Mouse (Mus musculus): ENCODE measurements at regions not wholly inside any gene's neighbourhood (a gene's known extent, or its start where the extent isn't known, plus 50 kb on each side); places are given as distances from the start of the nearest gene placed in this dataset.
"Not testable (repeated sequence)": the region's sequence is repeated elsewhere in the genome, so short reads cannot be mapped to it uniquely, and the experiment has no call there.

GRCm38 (mm10) chr6:103809986-103810341, 299.6 kb downstream of the Chl1 start:
- 0 out of 2 replicates have a peak overlapping the region, but pooled peaks have one; percentile 6 for H3K9ac ChIP-seq
- DNase-seq (ENCODE audit: low spot score) (peak; percentile 35), ATAC-seq (ENCODE audit: low FRiP score) (peak; percentile 63; the same call in 1 of the 2 replicates)
- H3K9me3 ChIP-seq (ENCODE audit: control insufficient read depth, low read length), result no peaks in the 10 kb centered on the region
- H3K27me3 ChIP-seq (ENCODE audit: control insufficient read depth, insufficient read depth, low read length), result 0 out of 2 replicates have a peak, but pooled peaks cover 4% of the 10 kb centered on the region
- H3K4me3 ChIP-seq (replicated peaks; ENCODE audit: low read length), result peak overlapping the region; percentile 15
- WGBS, result 3% methylated on average over 7 of the region's 7 CpGs
- peaks cover 28% of the 10 kb centered on the region for H3K4me1 ChIP-seq (replicated peaks; ENCODE audit: control insufficient read depth, insufficient read depth, low read length)
- H3K4me2 ChIP-seq (replicated peaks), result peak overlapping the region; percentile 48
- H3K27ac ChIP-seq, result peak overlapping the region; percentile 39
- no peaks in the 10 kb centered on the region for H3K36me3 ChIP-seq (replicated peaks; ENCODE audit: control insufficient read depth, insufficient read depth)

- Histone ChIP-seq H3K9ac (peak overlapping the region; percentile 6; the same call in 1 of the 2 replicates), H3K27me3 (ENCODE audit: control insufficient read depth, insufficient read depth, low read length) (0 out of 2 replicates have a peak, but pooled peaks cover 4% of the 10 kb centered on the region), H3K4me1 (replicated peaks; ENCODE audit: control insufficient read depth, insufficient read depth, low read length) (peaks cover 28% of the 10 kb centered on the region), H3K9me3 (ENCODE audit: control insufficient read depth, low read length) (no peaks in the 10 kb centered on the region), H3K27ac (peak overlapping the region; percentile 39), H3K4me3 (replicated peaks; ENCODE audit: low read length) (peak overlapping the region; percentile 15), H3K36me3 (replicated peaks; ENCODE audit: control insufficient read depth, insufficient read depth) (no peaks in the 10 kb centered on the region), H3K4me2 (replicated peaks) (peak overlapping the region; percentile 48)
- 1% methylated on average over 13 of the region's 13 CpGs for WGBS
- DNase-seq (ENCODE audit: low spot score) (peak; percentile 55), ATAC-seq (ENCODE audit: low FRiP score) (peak; percentile 81)
Observed at GRCm38 (mm10) chr6:103810342-103811001, 300.1 kb downstream of the Chl1 start.

GRCm38 (mm10) chr6:103816396-103816795, 306.0 kb downstream of the Chl1 start:
- not testable (repeated sequence) for H3K4me1 ChIP-seq (replicated peaks; ENCODE audit: control insufficient read depth, insufficient read depth, low read length); H3K27ac ChIP-seq; H3K36me3 ChIP-seq (replicated peaks; ENCODE audit: control insufficient read depth, insufficient read depth); H3K4me2 ChIP-seq (replicated peaks); H3K9me3 ChIP-seq (ENCODE audit: control insufficient read depth, low read length); DNase-seq (ENCODE audit: low spot score); H3K4me3 ChIP-seq (replicated peaks; ENCODE audit: low read length); H3K9ac ChIP-seq; ATAC-seq (ENCODE audit: low FRiP score); H3K27me3 ChIP-seq (ENCODE audit: control insufficient read depth, insufficient read depth, low read length)
- WGBS, result 61% methylated on average over 5 of the region's 5 CpGs

GRCm38 (mm10) chr6:103826042-103826441, 315.7 kb downstream of the Chl1 start:
- Histone ChIP-seq H3K4me3 (replicated peaks; ENCODE audit: low read length) (no peak overlapping the region), H3K27me3 (ENCODE audit: control insufficient read depth, insufficient read depth, low read length) (no peaks in the 10 kb centered on the region), H3K9me3 (ENCODE audit: control insufficient read depth, low read length) (no peaks in the 10 kb centered on the region), H3K27ac (no peak overlapping the region), H3K36me3 (replicated peaks; ENCODE audit: control insufficient read depth, insufficient read depth) (no peaks in the 10 kb centered on the region), H3K9ac (no peak overlapping the region), H3K4me2 (replicated peaks) (no peak overlapping the region), H3K4me1 (replicated peaks; ENCODE audit: control insufficient read depth, insufficient read depth, low read length) (no peaks in the 10 kb centered on the region)
- DNase-seq (ENCODE audit: low spot score) (no peak), ATAC-seq (ENCODE audit: low FRiP score) (no peak)
- WGBS, result 53% methylated on average over 2 of the region's 2 CpGs

- Histone ChIP-seq H3K4me1 (replicated peaks; ENCODE audit: control insufficient read depth, insufficient read depth, low read length) (no peaks in the 10 kb centered on the region), H3K4me2 (replicated peaks) (no peak overlapping the region), H3K36me3 (replicated peaks; ENCODE audit: control insufficient read depth, insufficient read depth) (no peaks in the 10 kb centered on the region), H3K4me3 (replicated peaks; ENCODE audit: low read length) (no peak overlapping the region), H3K27ac (no peak overlapping the region), H3K9me3 (ENCODE audit: control insufficient read depth, low read length) (no peaks in the 10 kb centered on the region), H3K27me3 (ENCODE audit: control insufficient read depth, insufficient read depth, low read length) (no peaks in the 10 kb centered on the region), H3K9ac (no peak overlapping the region)
- no peak for DNase-seq (ENCODE audit: low spot score)
- ATAC-seq (ENCODE audit: low FRiP score), result no peak
- WGBS, result 89% methylated on average over 3 of the region's 3 CpGs
Observed at GRCm38 (mm10) chr6:103827623-103828022, 317.2 kb downstream of the Chl1 start.

- DNase-seq (ENCODE audit: low spot score) (no peak), ATAC-seq (ENCODE audit: low FRiP score) (no peak)
- 88% methylated on average over 1 of the region's 1 CpGs for WGBS
- H3K27me3 ChIP-seq (ENCODE audit: control insufficient read depth, insufficient read depth, low read length), result no peaks in the 10 kb centered on the region
- H3K9ac ChIP-seq, result no peak overlapping the region
- H3K4me3 ChIP-seq (replicated peaks; ENCODE audit: low read length), result no peak overlapping the region
- no peaks in the 10 kb centered on the region for H3K36me3 ChIP-seq (replicated peaks; ENCODE audit: control insufficient read depth, insufficient read depth)
- H3K4me2 ChIP-seq (replicated peaks), result no peak overlapping the region
- H3K9me3 ChIP-seq (ENCODE audit: control insufficient read depth, low read length), result no peaks in the 10 kb centered on the region
- H3K4me1 ChIP-seq (replicated peaks; ENCODE audit: control insufficient read depth, insufficient read depth, low read length), result no peaks in the 10 kb centered on the region
- H3K27ac ChIP-seq, result no peak overlapping the region
Observed at GRCm38 (mm10) chr6:103828866-103829265, 318.5 kb downstream of the Chl1 start.

- no peak overlapping the region for H3K9ac ChIP-seq
- no peaks in the 10 kb centered on the region for H3K36me3 ChIP-seq (replicated peaks; ENCODE audit: control insufficient read depth, insufficient read depth)
- no peak overlapping the region for H3K4me3 ChIP-seq (replicated peaks; ENCODE audit: low read length)
- H3K4me2 ChIP-seq (replicated peaks), result no peak overlapping the region
- 87% methylated on average over 4 of the region's 4 CpGs for WGBS
- ATAC-seq (ENCODE audit: low FRiP score) (no peak), DNase-seq (ENCODE audit: low spot score) (no peak)
- no peaks in the 10 kb centered on the region for H3K9me3 ChIP-seq (ENCODE audit: control insufficient read depth, low read length)
- no peaks in the 10 kb centered on the region for H3K27me3 ChIP-seq (ENCODE audit: control insufficient read depth, insufficient read depth, low read length)
- no peak overlapping the region for H3K27ac ChIP-seq
- H3K4me1 ChIP-seq (replicated peaks; ENCODE audit: control insufficient read depth, insufficient read depth, low read length), result no peaks in the 10 kb centered on the region
Observed at GRCm38 (mm10) chr6:103832301-103832700, 321.9 kb downstream of the Chl1 start.

GRCm38 (mm10) chr6:103832808-103833207, 322.4 kb downstream of the Chl1 start:
- Histone ChIP-seq H3K9ac (no peak overlapping the region), H3K4me2 (replicated peaks) (no peak overlapping the region), H3K27me3 (ENCODE audit: control insufficient read depth, insufficient read depth, low read length) (no peaks in the 10 kb centered on the region), H3K27ac (no peak overlapping the region), H3K9me3 (ENCODE audit: control insufficient read depth, low read length) (no peaks in the 10 kb centered on the region), H3K4me3 (replicated peaks; ENCODE audit: low read length) (no peak overlapping the region), H3K36me3 (replicated peaks; ENCODE audit: control insufficient read depth, insufficient read depth) (no peaks in the 10 kb centered on the region), H3K4me1 (replicated peaks; ENCODE audit: control insufficient read depth, insufficient read depth, low read length) (no peaks in the 10 kb centered on the region)
- ATAC-seq (ENCODE audit: low FRiP score), result no peak
- WGBS, result 78% methylated on average over 9 of the region's 9 CpGs
- no peak for DNase-seq (ENCODE audit: low spot score)

- DNase-seq (ENCODE audit: low spot score) (peak; percentile 82), ATAC-seq (ENCODE audit: low FRiP score) (peak; percentile 57; the same call in 1 of the 2 replicates)
- 49% methylated on average over 16 of the region's 16 CpGs for WGBS
- Histone ChIP-seq H3K4me3 (replicated peaks; ENCODE audit: low read length) (no peak overlapping the region), H3K27ac (no peak overlapping the region), H3K4me2 (replicated peaks) (no peak overlapping the region), H3K36me3 (replicated peaks; ENCODE audit: control insufficient read depth, insufficient read depth) (no peaks in the 10 kb centered on the region), H3K4me1 (replicated peaks; ENCODE audit: control insufficient read depth, insufficient read depth, low read length) (no peaks in the 10 kb centered on the region), H3K27me3 (ENCODE audit: control insufficient read depth, insufficient read depth, low read length) (no peaks in the 10 kb centered on the region), H3K9ac (no peak overlapping the region), H3K9me3 (ENCODE audit: control insufficient read depth, low read length) (no peaks in the 10 kb centered on the region)
Observed at GRCm38 (mm10) chr6:103833501-103834132, 323.2 kb downstream of the Chl1 start.
